Mouse (Mus musculus): ENCODE measurements around the gene Fam187b.

Gene Fam187b

GRCm38 (mm10) chr7:30958109-30958865 is 15.3 kb upstream of the Fam187b start:
- DNase-seq (ENCODE audit: inconsistent age in 2 of 2, low spot score in 1 of 2), result peak; percentile 46 to 68

GRCm38 (mm10) chr7:30958866-30959487 is 14.6 kb upstream of the Fam187b start:
- DNase-seq (ENCODE audit: inconsistent age in 2 of 2, low spot score in 1 of 2), result peak in 1 of 2 experiments; percentile 52

- DNase-seq (ENCODE audit: inconsistent age in 2 of 2, low spot score in 1 of 2), result peak; percentile 52 to 75
Measured at GRCm38 (mm10) chr7:30959786-30960349, 13.7 kb upstream of the Fam187b start.

- DNase-seq (ENCODE audit: inconsistent age in 2 of 2, low spot score in 1 of 2), result peak in 1 of 2 experiments; percentile 22
Measured at GRCm38 (mm10) chr7:30962862-30963261, 10.7 kb upstream of the Fam187b start.

- DNase-seq (ENCODE audit: inconsistent age in 2 of 2, low spot score in 1 of 2), result peak in 1 of 2 experiments; percentile 16
Measured at GRCm38 (mm10) chr7:30964366-30964765, 9.2 kb upstream of the Fam187b start.

GRCm38 (mm10) chr7:30965677-30966076 is 7.9 kb upstream of the Fam187b start:
- peak in 1 of 2 experiments; percentile 30 for DNase-seq (ENCODE audit: inconsistent age in 2 of 2, low spot score in 1 of 2)

GRCm38 (mm10) chr7:30966657-30967056 is 6.9 kb upstream of the Fam187b start:
- no peak for DNase-seq (ENCODE audit: inconsistent age in 2 of 2, low spot score in 1 of 2)

GRCm38 (mm10) chr7:30968611-30969010 is 5.0 kb upstream of the Fam187b start:
- peak; percentile 87 for DNase-seq (ENCODE audit: inconsistent age in 2 of 2, low spot score in 1 of 2)

GRCm38 (mm10) chr7:30969174-30969573 is 4.4 kb upstream of the Fam187b start:
- DNase-seq (ENCODE audit: inconsistent age in 2 of 2, low spot score in 1 of 2), result peak in 1 of 2 experiments; percentile 35

- DNase-seq (ENCODE audit: inconsistent age in 2 of 2, low spot score in 1 of 2), result no peak
Measured at GRCm38 (mm10) chr7:30971901-30972300, 1.7 kb upstream of the Fam187b start.

GRCm38 (mm10) chr7:30972426-30973250 is 952 bp upstream of the Fam187b start:
- DNase-seq (ENCODE audit: inconsistent age in 2 of 2, low spot score in 1 of 2), result peak; percentile 34 to 53

GRCm38 (mm10) chr7:30973251-30973500 is 414 bp upstream of the Fam187b start, which contains the start of gene Lsr:
Gene Lsr, minus strand, starts transcription at chr7:30973464.
- DNase-seq (ENCODE audit: inconsistent age in 2 of 2, low spot score in 1 of 2), result no peak

- DNase-seq (ENCODE audit: inconsistent age in 2 of 2, low spot score in 1 of 2), result no peak
Measured at GRCm38 (mm10) chr7:30981703-30982102, 8.1 kb downstream of the Fam187b start.

- no peak for DNase-seq (ENCODE audit: inconsistent age in 2 of 2, low spot score in 1 of 2)
Measured at GRCm38 (mm10) chr7:30985357-30985756, 11.8 kb downstream of the Fam187b start.

- peak; percentile 64 to 89 for DNase-seq (ENCODE audit: inconsistent age in 2 of 2, low spot score in 1 of 2)
Measured at GRCm38 (mm10) chr7:30988519-30989162, 15.1 kb downstream of the Fam187b start.

- peak in 1 of 2 experiments; percentile 36 for DNase-seq (ENCODE audit: inconsistent age in 2 of 2, low spot score in 1 of 2)
Measured at GRCm38 (mm10) chr7:30992148-30992547, 18.6 kb downstream of the Fam187b start.

- no peak for DNase-seq (ENCODE audit: inconsistent age in 2 of 2, low spot score in 1 of 2)
Measured at GRCm38 (mm10) chr7:30993986-30994385, 20.4 kb downstream of the Fam187b start.

- DNase-seq (ENCODE audit: inconsistent age in 2 of 2, low spot score in 1 of 2), result no peak
Measured at GRCm38 (mm10) chr7:30996491-30996890, 22.9 kb downstream of the Fam187b start.

GRCm38 (mm10) chr7:31000505-31001020 is 27.0 kb downstream of the Fam187b start:
- peak; percentile 84 to 94 for DNase-seq (ENCODE audit: inconsistent age in 2 of 2, low spot score in 1 of 2)

GRCm38 (mm10) chr7:31002650-31003049 is 29.1 kb downstream of the Fam187b start:
- DNase-seq (ENCODE audit: inconsistent age in 2 of 2, low spot score in 1 of 2), result peak; percentile 50 to 72

GRCm38 (mm10) chr7:31007775-31008174 is 34.2 kb downstream of the Fam187b start:
- no peak for DNase-seq (ENCODE audit: inconsistent age in 2 of 2, low spot score in 1 of 2)
